Mouse (Mus musculus) liver, postnatal 0 days (tissue): Measurements from ENCODE around the gene Serpinb6a.

Experiments
- CTCF ChIP-seq: sonication (generic); IDR thresholded peaks from 2 replicates; pipeline ENCODE4 v1.5.1; 2016; ENCODE audit warnings: antibody characterized with exemption, low read depth
- EP300 ChIP-seq: IDR thresholded peaks from 2 replicates; pipeline ENCODE4 v1.6.1; 2016; ENCODE audit warnings: antibody characterized with exemption, low read depth, mild to moderate bottlenecking

DNA sequence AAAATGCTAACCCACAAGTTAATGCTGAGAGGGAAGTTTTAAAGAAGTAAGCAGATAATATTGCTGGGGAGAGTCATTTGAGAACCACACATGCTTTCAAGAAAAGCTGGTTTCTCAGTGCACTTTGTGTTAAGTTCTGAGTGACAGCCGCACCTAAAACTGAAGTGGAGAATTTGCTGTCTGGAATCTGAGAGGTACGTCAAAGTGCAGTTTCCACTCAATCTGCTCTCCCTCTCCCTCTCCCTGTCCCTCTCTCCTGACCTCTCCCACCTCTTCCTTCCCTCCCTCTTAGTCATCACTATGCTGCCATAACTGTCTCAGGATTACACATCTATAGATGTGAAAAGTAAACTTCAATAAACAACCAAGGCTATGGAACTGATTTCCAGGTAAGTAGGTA lies 19.4 kb upstream of the Serpinb6a start:
- no peak for TF ChIP-seq EP300
- TF ChIP-seq CTCF, result no peak
